Mouse (Mus musculus): ENCODE results near the gene Golga7b.

The Golga7b gene

GRCm38 (mm10) chr19:42255784-42256610 is 8.6 kb downstream of the Golga7b start:
- peak; percentile 44 to 83 for DNase-seq

- no peak for DNase-seq
Observed at GRCm38 (mm10) chr19:42256611-42257240, 9.4 kb downstream of the Golga7b start.

GRCm38 (mm10) chr19:42257241-42257635 is 9.9 kb downstream of the Golga7b start:
- no peak for DNase-seq

GRCm38 (mm10) chr19:42258031-42258430 is 10.7 kb downstream of the Golga7b start:
- DNase-seq = no peak

- DNase-seq = no peak
Observed at GRCm38 (mm10) chr19:42258596-42258995, 11.2 kb downstream of the Golga7b start.

- no peak for DNase-seq
Observed at GRCm38 (mm10) chr19:42260486-42260885, 13.1 kb downstream of the Golga7b start.

GRCm38 (mm10) chr19:42263524-42263923 is 16.1 kb downstream of the Golga7b start:
- DNase-seq = no peak

GRCm38 (mm10) chr19:42268337-42268736 is 21.0 kb downstream of the Golga7b start:
- DNase-seq = peak; percentile 72 to 74

- DNase-seq = no peak
Observed at GRCm38 (mm10) chr19:42270119-42270518, 22.7 kb downstream of the Golga7b start.

GRCm38 (mm10) chr19:42271182-42271581 is 23.8 kb downstream of the Golga7b start:
- DNase-seq = no peak

- DNase-seq = peak; percentile 68 to 90
Observed at GRCm38 (mm10) chr19:42272003-42272963, 24.9 kb downstream of the Golga7b start.

GRCm38 (mm10) chr19:42277288-42277687 is 29.9 kb downstream of the Golga7b start:
- DNase-seq = no peak

GRCm38 (mm10) chr19:42278461-42278860 is 31.1 kb downstream of the Golga7b start:
- DNase-seq = no peak

GRCm38 (mm10) chr19:42279611-42280010 is 32.2 kb downstream of the Golga7b start:
- DNase-seq = no peak

- DNase-seq = no peak
Observed at GRCm38 (mm10) chr19:42284178-42284577, 36.8 kb downstream of the Golga7b start.

- no peak for DNase-seq
Observed at GRCm38 (mm10) chr19:42288361-42288760, 41.0 kb downstream of the Golga7b start.

GRCm38 (mm10) chr19:42290954-42291661 is 43.7 kb downstream of the Golga7b start:
- DNase-seq = no peak

- DNase-seq = no peak
Observed at GRCm38 (mm10) chr19:42292106-42292505, 44.7 kb downstream of the Golga7b start.

- no peak for DNase-seq
Observed at GRCm38 (mm10) chr19:42293216-42293615, 45.8 kb downstream of the Golga7b start.

GRCm38 (mm10) chr19:42303210-42303813 is 55.9 kb downstream of the Golga7b start:
- no peak for DNase-seq

GRCm38 (mm10) chr19:42304506-42304905 is 57.1 kb downstream of the Golga7b start:
- no peak for DNase-seq

- no peak for DNase-seq
Observed at GRCm38 (mm10) chr19:42305746-42306145, 58.4 kb downstream of the Golga7b start.

Data from kidney, postnatal 36 days (tissue).